13 mouse cellular contexts compared by ENCODE assay signal in the genomic region with DNA sequence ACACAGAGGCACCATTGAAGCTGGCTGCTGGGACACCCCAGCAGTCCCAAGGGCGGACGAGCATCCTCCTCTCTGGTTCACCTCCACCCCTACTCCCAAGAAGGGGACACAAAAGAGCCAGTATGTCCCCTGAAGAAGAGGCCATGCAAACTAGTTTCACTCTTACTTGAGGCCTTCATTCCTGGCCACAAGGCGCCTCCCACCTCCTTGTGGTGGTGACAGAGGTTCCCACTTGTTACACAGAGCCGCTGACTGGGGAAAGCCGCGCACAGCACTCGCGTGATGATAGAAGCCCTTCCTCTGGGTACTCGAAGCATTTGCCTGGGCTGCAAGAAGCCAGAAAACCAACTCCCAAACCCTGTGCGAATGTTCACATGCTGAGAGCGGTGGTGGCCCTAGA. TPM values are rescaled to one million over a fixed set of nuclear protein-coding genes. Genes with fewer than 3 reads are reported as not detected.
A peak's percentile ranks its signal among the peaks of the same experiment; 100 is the strongest.
DNase-seq lines count a peak whose midpoint lies in the region; ATAC-seq and TF ChIP-seq lines count a peak whose summit lies in the region.
"Had no signal": no experiment of that assay in that cellular context is flagged by ENCODE, and none has a peak within 500 bp of the region (broad histone marks: within the 10 kb centered on the region; RNA-seq: fewer than 3 reads in every experiment).

No protein-coding gene starts in this region.

- H3K27ac ChIP-seq in kidney, embryonic 15.5 days: peak overlapping the region; percentile 98
- 0 out of 2 replicates have a peak overlapping the region, but pooled peaks have one; percentile 13 for H3K27ac ChIP-seq in limb, embryonic 14.5 days (replicated peaks; ENCODE audit: low read depth, low read length)
- H3K27ac ChIP-seq: midbrain, embryonic 15.5 days had no signal

- no peak for ATAC-seq in kidney, embryonic 15.5 days (replicated peaks; ENCODE audit: low FRiP score)
- no peak for ATAC-seq in limb, embryonic 14.5 days (ENCODE audit: low FRiP score, low read depth)
- ATAC-seq in frontal cortex, adult (ENCODE audit: low TSS enrichment): no peak
- ATAC-seq: midbrain, embryonic 15.5 days had no signal

- no peaks in the 10 kb centered on the region for H3K9me3 ChIP-seq in kidney, embryonic 15.5 days (replicated peaks)
- H3K9me3 ChIP-seq in E14TG2a.4 (ENCODE audit: low read length): no peaks in the 10 kb centered on the region
- no peaks in the 10 kb centered on the region for H3K9me3 ChIP-seq in limb, embryonic 14.5 days (ENCODE audit: control insufficient read depth, low read length)
- H3K9me3 ChIP-seq: midbrain, embryonic 15.5 days had no signal

- no peak for TF ChIP-seq CTCF in E14TG2a.4 (conservative IDR thresholded peaks at IDR 0.05; ENCODE audit: low read length)

- no peak overlapping the region for H3K9ac ChIP-seq in kidney, embryonic 15.5 days
- no peak overlapping the region for H3K9ac ChIP-seq in limb, embryonic 14.5 days (ENCODE audit: low read depth, low read length, severe bottlenecking)
- H3K9ac ChIP-seq: midbrain, embryonic 15.5 days had no signal

- no peak overlapping the region for H3K4me3 ChIP-seq in kidney, embryonic 15.5 days (replicated peaks)
- peak overlapping the region; percentile 60 for H3K4me3 ChIP-seq in E14TG2a.4 (replicated peaks; ENCODE audit: low read length)
- no peak overlapping the region for H3K4me3 ChIP-seq in limb, embryonic 14.5 days (replicated peaks; ENCODE audit: low read length)
- H3K4me3 ChIP-seq: midbrain, embryonic 15.5 days had no signal

- TF ChIP-seq POLR2A in limb, embryonic 14.5 days (IDR thresholded peaks at IDR 0.05; ENCODE audit: borderline replicate concordance, extremely low read depth, insufficient read depth, insufficient read length): no peak

- peaks cover 100% of the 10 kb centered on the region for H3K4me1 ChIP-seq in kidney, embryonic 15.5 days
- H3K4me1 ChIP-seq in E14TG2a.4 (replicated peaks; ENCODE audit: low read depth, low read length): peaks cover 100% of the 10 kb centered on the region
- peaks cover 97% of the 10 kb centered on the region for H3K4me1 ChIP-seq in limb, embryonic 14.5 days (ENCODE audit: control insufficient read depth, insufficient read depth, low read length)

- H3K36me3 ChIP-seq in kidney, embryonic 15.5 days: no peaks in the 10 kb centered on the region
- H3K36me3 ChIP-seq in E14TG2a.4 (ENCODE audit: insufficient read depth, low read length): no peaks in the 10 kb centered on the region
- peaks cover 6% of the 10 kb centered on the region; the same call in 1 of the 2 replicates for H3K36me3 ChIP-seq in limb, embryonic 14.5 days (ENCODE audit: control insufficient read depth, insufficient read depth, low read length)
- H3K36me3 ChIP-seq: midbrain, embryonic 15.5 days had no signal

- peak overlapping the region; percentile 37 for H3K4me2 ChIP-seq in kidney, embryonic 15.5 days
- H3K4me2 ChIP-seq in limb, embryonic 14.5 days (replicated peaks; ENCODE audit: low read depth, low read length, severe bottlenecking): 0 out of 2 replicates have a peak overlapping the region, but pooled peaks have one; percentile 1
- H3K4me2 ChIP-seq: midbrain, embryonic 15.5 days had no signal

- H3K27me3 ChIP-seq in kidney, embryonic 15.5 days: no peaks in the 10 kb centered on the region
- H3K27me3 ChIP-seq in E14TG2a.4 (ENCODE audit: insufficient read depth, low read length): no peaks in the 10 kb centered on the region
- no peaks in the 10 kb centered on the region for H3K27me3 ChIP-seq in limb, embryonic 14.5 days (ENCODE audit: control insufficient read depth, insufficient read depth, low read length)
- H3K27me3 ChIP-seq: midbrain, embryonic 15.5 days had no signal

- 56% methylated on average over 11 of the region's 11 CpGs for WGBS in kidney, embryonic 15.5 days
- WGBS in limb, embryonic 14.5 days: 67% methylated on average over 11 of the region's 11 CpGs

- DNase-seq in kidney, postnatal 10 days: no peak
- DNase-seq in ZHBTc4 (ENCODE audit: low read depth, low spot score): peak; percentile 68
- no peak for DNase-seq in limb, embryonic 14.5 days (ENCODE audit: low spot score)
- no peak for DNase-seq in urinary bladder, adult 18-20 months (ENCODE audit: low spot score in 2 of 2)
- DNase-seq: adrenal gland, postnatal 25 days; cerebellum, adult 9-10 months; kidney, postnatal 25 days; left cerebral cortex, postnatal 4 days; spleen, adult 18-20 months had no signal

RNA-seq across cellular contexts. Expression of gene Ptk7, which starts 7.0 kb away (rescaled TPM):
- 120 and 138 TPM in 2 replicates for polyA plus RNA-seq in kidney, embryonic 15.5 days (2015; fragmentation: Nextera tagmentation; extraction: Ambion mirVana)
- 89.4 and 116 TPM in 2 replicates for polyA plus RNA-seq in limb, embryonic 14.5 days (2012; rRNA removed)
- 73.8 and 84.6 TPM in 2 replicates for polyA plus RNA-seq in limb, embryonic 14.5 days (2014; fragmentation: Nextera tagmentation; extraction: Ambion mirVana)

RNA-seq across cellular contexts. Expression of gene Klc4, which starts 23.6 kb away (rescaled TPM):
- 36.9 and 42.4 TPM in 2 replicates for polyA plus RNA-seq in kidney, embryonic 15.5 days (2015; fragmentation: Nextera tagmentation; extraction: Ambion mirVana)
- 19.5 and 20.4 TPM in 2 replicates for polyA plus RNA-seq in limb, embryonic 14.5 days (2012; rRNA removed)
- polyA plus RNA-seq in limb, embryonic 14.5 days (2014; fragmentation: Nextera tagmentation; extraction: Ambion mirVana): 19.3 and 21.5 TPM in 2 replicates

RNA-seq across cellular contexts. Expression of gene Mrpl2, which starts 23.8 kb away (rescaled TPM):
- 108 and 124 TPM in 2 replicates for polyA plus RNA-seq in kidney, embryonic 15.5 days (2015; fragmentation: Nextera tagmentation; extraction: Ambion mirVana)
- 68.0 and 91.1 TPM in 2 replicates for polyA plus RNA-seq in limb, embryonic 14.5 days (2012; rRNA removed)
- 103 and 113 TPM in 2 replicates for polyA plus RNA-seq in limb, embryonic 14.5 days (2014; fragmentation: Nextera tagmentation; extraction: Ambion mirVana)

RNA-seq across cellular contexts. Expression of gene Cul7, which starts 27.9 kb away (rescaled TPM):
- 55.5 and 59.2 TPM in 2 replicates for polyA plus RNA-seq in kidney, embryonic 15.5 days (2015; fragmentation: Nextera tagmentation; extraction: Ambion mirVana)
- polyA plus RNA-seq in limb, embryonic 14.5 days (2012; rRNA removed): 135 and 149 TPM in 2 replicates
- polyA plus RNA-seq in limb, embryonic 14.5 days (2014; fragmentation: Nextera tagmentation; extraction: Ambion mirVana): 52.6 and 58.2 TPM in 2 replicates

RNA-seq across cellular contexts. Expression of gene Rrp36, which starts 51.9 kb away (rescaled TPM):
- polyA plus RNA-seq in kidney, embryonic 15.5 days (2015; fragmentation: Nextera tagmentation; extraction: Ambion mirVana): 63.9 and 65.4 TPM in 2 replicates
- polyA plus RNA-seq in limb, embryonic 14.5 days (2012; rRNA removed): 47.2 and 48.5 TPM in 2 replicates
- polyA plus RNA-seq in limb, embryonic 14.5 days (2014; fragmentation: Nextera tagmentation; extraction: Ambion mirVana): 36.8 and 52.4 TPM in 2 replicates
